Mouse (Mus musculus): ENCODE measurements around the gene Glis3. TPM values are rescaled to one million over a fixed set of nuclear protein-coding genes. Genes with fewer than 3 reads are reported as not detected.

The Glis3 gene
- total RNA-seq, 4 experiments from 2014 or later, result 0.98 to 1.7 (median 1.5) TPM

DNA sequence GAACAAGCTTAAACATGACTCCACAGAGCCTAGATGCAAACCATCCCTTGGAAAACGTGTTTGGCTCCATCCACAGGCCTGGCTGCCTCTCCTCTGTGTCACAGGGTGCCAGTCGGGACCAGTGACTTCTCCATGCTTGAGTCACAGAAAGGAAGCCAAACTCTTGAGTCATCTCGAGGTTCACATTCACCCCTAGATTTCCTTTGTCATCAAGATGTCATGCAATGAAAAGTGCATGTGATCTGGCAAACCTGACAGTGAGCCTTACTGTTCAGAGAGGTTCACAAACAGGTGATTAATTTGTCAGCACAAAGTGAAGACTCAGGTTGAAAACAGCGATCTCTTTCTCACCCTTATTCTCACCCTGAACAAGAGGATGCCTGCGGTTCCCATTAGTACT is 290.7 kb downstream of the Glis3 start:
- DNase-seq (ENCODE audit: low spot score), result no peak

DNA sequence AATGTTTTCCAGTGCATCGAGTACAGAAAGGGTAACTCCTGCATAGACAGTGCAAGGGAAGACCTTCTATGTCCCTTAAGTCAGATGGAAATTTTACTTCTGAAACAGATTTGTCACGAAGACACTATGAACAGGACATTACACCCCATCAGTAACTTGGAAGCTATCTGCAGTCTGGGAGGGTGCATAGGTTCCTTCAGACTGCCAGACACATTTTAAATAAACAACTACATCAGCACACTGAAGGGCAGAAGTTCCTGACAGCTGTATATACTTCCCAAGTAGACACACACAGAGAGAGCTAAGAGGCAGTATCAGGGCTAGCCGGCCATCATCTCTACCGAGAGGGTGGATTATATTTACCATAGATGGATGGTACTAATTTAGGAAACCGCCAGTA is 296.5 kb downstream of the Glis3 start:
- no peak for DNase-seq (ENCODE audit: low spot score)

DNA sequence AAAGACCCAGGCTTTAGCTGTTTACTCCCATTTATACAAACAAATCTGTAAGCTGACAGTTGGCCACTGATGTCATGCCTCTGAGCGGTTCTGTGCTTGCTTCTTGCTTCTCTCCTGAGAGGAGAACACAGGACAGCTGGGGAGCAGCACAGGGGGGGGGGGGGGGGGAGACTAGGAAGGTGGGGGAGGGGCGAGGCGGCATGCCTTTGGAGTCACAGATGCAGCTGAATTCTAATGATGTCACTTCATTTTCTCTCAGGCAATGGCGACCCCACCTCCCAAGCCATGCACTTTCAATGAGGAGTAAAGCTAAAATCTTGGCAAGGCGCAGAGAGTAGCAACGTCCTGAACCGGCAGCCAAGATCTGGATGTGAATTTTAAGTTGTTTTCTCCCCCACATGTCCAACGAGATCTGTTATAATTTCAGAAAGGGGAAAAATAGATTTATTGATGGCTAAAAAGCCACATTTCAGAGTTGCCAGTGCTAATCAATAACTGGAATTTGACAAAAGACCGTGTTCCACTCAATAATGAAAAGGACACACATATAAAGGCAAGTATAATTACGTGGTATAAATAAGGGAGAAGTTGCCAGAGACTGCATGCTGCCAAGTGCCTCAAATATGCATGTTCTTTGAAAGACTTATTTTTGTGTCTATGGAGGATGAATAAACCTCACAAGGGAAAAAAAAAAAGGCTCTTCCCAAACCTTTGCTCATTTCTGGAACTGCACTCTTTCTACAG is 297.5 kb downstream of the Glis3 start:
- DNase-seq (ENCODE audit: low spot score), result no peak

DNA sequence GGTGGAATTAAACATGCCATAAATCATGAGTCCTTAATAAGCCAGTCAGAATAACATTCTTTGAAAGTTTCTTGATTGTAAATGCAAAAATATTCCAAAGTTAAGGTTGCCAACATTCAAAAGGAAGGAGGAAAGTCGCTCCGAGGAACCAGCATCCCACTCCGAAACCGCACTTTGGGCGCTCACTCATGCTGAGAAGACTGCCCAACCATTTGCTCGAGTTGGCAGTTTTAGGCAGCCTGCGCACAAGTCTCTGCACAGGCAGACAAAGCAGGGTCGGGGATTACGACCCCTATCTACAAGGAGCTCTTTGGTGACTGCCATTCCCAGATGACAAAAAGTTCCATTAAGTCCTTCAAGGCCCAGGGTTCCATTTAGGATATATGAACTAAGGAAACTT is 298.4 kb downstream of the Glis3 start:
- DNase-seq (ENCODE audit: low spot score), result no peak

DNA sequence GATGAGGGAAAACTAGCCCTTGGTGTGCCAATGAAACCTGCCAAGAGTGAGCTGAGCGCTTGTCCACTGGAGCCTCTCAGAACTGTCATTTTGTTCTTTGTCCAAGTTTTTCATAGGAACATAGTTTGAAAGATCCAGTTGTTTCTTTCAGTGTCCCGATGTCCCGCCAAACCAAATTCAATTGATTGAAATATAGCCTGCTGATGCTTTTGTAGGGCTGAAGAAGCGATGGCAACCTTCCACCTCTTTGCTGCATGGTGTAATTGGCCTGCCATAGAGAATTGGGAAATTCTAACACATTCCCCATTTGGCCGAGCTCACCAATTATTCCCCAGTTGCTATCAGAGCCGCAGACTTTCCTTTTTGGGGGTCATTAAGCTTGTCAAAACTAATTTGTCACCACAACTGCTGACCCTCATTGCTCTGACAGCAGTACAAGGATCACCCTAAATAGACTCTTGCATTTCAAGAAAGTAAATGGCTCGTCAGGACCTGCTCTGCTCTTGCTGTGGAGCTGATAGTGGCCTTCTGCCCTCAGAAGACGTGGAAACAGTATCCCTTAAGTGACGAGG is 299.1 kb downstream of the Glis3 start:
- no peak for DNase-seq (ENCODE audit: low spot score)

DNA sequence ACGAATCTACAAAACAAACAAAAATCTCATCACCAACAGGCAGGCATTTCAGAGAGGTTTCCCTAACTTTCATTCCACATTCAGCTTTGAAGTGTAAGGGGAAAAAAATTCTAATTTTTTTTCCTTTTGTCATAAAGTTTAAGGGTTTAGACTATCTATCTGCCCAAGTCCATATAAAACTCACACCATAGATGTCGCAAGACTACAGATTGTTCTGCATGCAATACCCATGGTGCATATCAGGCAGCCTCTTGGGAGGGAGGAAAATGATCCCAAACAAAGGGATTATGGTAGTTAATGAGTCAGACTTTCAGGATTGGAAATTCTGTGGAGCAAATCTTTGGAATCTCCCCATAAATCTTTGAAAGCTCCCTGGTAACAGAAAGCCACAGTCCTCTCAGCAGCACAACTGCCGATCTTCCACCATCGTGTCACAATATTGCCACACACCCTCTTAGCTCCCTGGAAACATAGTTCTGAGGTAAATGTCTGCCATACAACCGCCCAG is 302.0 kb downstream of the Glis3 start:
- DNase-seq (ENCODE audit: low spot score), result no peak

DNA sequence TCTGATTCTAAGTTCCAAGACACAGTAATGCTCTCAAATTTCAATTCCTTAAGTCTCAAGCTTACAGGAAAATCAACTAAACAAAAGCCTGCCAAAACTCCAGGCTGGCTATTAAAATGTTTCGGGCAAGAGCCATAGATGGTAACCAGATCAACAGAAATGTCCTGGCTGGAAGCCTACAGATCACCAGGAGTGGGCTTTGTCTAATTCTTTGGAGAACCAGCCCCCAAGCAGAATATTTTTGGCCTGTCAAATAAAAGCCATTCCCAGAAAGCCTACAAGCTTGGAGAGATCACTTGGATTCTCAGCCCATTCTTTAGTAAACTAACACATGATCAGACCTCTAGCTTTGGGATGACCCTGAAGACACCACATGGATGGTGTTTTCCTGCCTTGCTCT is 303.5 kb downstream of the Glis3 start:
- DNase-seq (ENCODE audit: low spot score), result no peak

DNA sequence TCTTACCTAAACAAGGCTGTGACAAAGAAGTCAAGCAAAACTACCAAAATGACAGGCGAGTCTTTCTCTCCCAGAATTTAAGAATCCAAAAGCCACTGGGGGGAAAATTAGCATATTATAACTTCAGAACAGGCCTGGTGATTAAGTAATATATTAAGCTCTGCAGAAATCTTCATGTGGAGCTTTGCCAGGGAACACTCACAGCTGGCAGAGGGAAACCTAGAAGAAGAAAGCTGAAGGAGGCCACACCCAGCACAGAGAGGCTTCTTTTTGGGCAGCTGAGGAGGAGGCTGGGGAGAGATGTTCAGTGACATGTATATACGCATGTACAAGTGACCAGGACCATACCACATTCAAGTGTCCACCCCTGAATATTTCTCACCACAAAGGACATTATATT is 304.1 kb downstream of the Glis3 start:
- no peak for DNase-seq (ENCODE audit: low spot score)

DNA sequence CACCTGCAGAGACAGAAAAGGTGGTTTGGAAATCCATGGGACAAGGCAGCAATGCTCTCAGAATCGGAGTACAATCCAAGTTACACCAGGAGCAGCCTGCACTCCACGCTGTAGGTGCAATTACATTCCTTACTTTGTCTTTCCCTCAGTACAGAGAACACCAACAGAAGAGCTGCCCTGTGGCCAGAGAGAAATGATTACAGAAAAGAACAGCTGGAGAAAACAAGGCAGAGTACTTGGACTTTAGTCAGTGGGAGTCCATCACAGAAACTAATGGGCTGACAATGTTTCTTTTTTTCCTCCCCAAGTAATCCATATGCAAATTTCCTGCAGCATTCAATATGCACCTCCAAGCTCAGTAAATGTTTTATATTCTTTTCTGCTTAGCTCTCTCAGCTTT is 305.4 kb downstream of the Glis3 start:
- DNase-seq (ENCODE audit: low spot score), result no peak

DNA sequence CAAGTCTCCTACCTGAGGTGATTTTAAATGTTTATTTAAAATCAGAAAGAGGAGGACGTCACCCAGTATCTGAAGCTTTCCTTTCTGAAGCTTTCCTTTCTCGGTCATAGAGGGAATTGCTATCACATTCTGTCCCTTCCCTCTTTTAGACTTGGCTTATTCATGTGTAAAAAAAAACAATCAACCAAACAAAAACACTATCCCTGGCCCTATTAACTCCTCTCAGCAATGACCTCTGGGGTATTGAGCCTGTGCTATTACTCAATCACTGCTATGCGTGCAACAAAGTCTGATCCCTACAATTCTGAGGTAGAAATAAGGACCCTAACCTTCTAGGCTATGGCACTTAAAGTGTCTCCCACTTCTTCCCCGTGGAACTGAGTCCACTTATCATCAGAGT is 311.7 kb downstream of the Glis3 start:
- DNase-seq (ENCODE audit: low spot score), result no peak

DNA sequence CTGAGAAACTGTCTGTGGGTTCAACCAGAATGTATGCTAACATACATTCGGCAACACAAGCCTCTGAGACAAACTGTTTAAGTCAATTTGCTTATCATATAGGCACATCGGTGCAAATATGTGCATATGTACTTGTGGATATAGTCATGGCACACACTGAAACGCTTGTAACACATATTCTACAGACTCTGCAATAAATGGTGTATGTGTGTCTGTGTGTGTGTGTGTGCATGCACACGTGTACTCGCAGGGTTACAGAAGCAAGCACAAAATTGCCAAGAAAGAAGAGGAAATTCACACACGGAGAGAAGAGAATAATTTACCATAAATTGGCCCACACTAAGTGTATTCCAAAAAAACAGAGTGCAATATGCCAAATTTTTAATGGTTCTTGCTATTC is 312.6 kb downstream of the Glis3 start:
- DNase-seq (ENCODE audit: low spot score), result no peak

DNA sequence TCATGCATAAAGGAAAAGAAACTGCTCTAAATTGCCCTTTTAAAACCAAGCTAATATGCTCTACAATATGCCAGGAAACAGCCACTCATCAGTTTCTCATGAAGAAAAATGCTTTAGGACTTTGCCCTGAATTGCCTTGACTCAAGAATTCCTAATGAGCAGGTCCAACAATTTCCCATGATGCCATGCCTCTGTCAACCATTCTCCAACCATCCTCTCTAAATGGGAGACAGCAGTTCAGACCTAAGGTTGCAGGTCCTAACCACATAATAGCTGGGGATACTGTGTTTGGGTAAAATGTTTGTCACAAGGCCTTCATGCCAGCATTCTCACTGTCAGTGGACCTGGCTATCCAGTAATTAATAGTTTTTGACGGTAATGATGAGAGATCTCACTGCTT is 313.1 kb downstream of the Glis3 start:
- DNase-seq (ENCODE audit: low spot score), result no peak

DNA sequence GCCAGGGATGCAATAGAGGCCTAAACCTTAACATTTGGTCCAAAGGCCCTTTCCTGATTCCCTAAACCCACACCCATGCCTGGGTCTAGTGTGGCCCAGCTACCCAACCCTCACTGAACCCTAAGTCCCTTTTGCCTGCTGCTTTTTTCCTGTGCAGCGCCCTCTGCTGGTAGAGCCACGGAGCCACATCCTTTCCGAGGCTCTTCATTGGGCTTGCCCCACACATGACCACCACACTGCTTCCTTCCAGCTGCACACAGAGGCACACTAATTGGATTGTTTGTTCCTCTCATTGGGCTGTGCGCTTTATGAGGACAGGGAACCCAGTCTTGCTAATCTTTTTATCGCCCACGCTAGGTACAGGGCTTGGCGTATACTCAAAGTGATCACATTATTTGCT is 314.0 kb downstream of the Glis3 start:
- no peak for DNase-seq (ENCODE audit: low spot score)

DNA sequence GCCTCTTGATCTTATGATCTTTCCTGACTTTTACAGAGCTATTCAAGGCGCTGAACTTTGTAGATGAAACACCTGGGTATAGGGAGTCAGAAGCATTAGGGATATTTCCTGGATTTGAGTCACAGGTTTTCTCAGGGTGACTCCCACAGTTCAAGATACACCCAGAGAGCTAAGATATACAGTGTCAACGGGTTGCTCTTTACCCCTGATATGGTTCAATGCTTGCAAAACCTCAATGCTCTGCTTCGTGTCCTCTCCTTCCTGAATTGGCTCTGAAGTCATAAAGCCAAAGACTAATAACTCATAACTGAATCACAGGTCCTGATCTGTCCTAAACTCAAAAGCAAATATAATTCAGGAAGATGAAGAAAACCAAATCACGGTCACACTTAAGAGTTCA is 319.0 kb downstream of the Glis3 start:
- no peak for DNase-seq (ENCODE audit: low spot score)

DNA sequence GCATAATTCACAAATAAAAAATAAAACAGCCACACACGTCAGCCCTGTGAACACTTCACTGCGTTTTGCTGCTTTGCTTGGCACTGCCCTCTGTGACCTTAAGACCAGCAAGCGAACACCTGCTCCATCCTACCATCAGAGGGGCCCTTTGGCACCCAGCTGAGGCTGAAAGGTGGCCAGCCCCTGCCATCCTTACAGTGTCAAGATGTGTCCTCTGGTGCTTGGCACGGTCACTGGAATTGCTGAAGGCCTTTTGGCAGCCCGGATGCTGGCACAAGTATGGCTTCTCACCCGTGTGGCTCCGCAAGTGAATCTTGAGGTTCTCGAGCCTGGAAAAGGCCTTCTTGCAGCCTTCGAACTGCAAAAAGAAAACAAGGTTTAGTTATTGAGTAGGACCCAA is 322.3 kb downstream of the Glis3 start:
- no peak for DNase-seq (ENCODE audit: low spot score)

DNA sequence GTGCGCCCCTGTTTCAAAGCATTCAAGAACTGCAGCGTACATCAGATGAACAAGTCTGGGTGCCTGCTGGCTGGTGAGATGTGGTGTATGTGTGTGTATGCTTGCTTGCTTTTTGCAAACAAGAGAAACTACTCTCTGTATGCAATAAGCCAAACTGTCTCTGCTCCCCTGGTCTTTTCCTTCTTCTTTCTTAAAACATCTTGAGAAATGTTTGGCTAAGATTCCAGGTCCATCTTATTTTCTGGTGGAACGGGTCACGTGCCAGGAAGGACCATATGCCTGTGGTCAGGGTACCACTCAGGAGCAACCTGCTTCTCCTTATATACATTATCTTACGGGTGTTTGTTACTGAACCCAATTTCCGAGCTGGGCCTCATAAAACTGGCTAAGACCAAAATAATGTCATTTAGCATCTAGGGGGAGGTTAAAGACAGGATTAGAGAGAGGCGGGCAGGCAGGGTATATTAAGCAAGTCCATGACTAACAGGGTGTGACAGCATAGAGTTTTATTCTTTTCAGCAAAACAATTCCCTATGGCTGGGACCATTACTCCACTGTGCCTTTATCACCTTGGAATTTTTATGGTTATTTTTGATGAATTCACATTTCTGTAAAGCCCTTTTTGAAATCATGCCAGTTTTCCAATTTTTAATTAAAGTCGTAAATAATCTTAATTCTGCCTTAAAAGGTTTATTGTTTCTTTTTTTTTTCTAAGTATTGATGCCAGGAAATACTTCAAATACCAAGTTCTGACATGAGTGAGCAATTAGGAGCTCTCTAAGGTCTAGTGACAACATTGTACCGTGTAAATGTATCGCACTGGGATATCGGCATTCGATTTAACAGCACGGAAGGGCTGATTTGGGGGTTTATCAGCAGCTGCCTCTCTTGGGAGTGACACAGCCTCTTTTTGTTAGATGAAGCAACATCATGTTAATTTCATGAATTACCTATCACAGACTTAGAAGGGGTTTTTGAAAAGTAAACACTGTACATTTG is 328.5 kb downstream of the Glis3 start:
- no peak for DNase-seq (ENCODE audit: low spot score)

DNA sequence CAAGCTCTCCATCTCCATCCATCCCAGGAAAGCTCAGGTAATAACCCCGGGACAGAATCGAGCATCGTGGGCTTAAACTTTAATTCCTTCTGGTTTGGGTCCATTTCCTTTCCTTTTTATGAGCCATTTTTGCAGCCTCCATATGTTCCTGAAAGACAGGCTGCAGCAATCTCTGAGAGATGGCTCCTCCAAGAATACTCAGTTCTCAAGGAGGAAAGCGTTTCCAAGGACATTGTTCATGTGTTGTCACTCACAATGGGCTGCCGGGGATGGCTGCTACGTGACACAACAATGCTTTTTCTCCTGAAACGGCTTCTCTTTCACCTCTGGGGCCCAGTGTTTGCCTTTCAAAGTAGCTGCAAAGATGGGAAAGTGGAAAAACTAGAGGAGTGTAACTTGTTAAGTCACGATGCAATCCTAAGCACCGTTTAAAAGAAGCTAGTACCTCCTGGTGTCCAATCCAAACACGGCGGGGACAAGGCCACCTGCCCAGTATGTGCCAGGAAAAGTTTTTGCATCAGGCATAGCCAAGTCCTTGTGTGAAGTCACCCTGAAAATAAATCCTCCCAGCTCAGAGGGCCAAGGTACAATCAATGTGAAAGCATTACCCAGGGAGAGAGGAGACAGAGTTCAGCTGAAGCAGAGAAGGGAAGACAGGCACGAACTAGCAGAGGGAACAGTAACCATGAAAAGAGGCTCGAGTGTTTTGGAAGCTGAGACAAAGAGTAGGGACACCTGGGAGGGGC is 332.6 kb downstream of the Glis3 start:
- no peak for DNase-seq (ENCODE audit: low spot score)

DNA sequence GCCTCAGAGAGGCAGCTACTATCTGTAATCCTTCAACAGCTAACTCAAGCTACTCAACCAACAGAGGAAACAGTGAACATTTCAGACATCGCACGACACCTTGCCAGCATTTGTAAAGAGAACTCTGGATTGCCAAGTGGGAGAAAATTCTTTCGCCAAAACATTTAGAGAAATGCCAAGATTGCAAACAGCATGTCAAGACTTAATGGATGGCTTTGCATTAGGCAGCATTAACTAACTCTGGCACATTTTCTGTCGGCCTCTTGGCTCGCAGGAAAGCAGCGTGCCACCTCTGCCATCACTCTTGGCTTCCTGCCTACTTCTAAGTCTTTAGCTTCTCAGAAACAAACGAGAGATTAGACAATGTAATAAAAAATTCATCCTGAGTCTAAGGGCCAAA is 336.2 kb downstream of the Glis3 start:
- no peak for DNase-seq (ENCODE audit: low spot score)

DNA sequence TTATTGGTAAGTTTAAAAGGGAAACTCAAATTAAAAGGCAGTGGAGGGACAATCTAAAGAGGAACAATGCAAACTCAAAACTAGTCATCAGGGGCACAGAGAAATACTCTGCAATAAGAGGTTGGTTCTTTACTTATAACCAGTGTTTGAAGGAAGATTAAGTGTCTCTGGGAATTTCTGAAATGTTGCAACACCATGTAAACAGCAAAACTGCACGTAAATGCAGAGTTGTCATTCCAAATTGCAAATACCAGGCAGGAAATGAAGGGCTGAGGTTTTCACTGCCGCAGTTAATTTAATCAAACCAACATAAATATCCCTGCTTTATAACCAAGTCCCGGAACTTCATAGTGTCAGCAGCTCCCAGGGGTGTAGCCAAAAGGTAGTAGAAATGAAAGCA is 342.3 kb downstream of the Glis3 start:
- DNase-seq (ENCODE audit: low spot score), result no peak

DNA sequence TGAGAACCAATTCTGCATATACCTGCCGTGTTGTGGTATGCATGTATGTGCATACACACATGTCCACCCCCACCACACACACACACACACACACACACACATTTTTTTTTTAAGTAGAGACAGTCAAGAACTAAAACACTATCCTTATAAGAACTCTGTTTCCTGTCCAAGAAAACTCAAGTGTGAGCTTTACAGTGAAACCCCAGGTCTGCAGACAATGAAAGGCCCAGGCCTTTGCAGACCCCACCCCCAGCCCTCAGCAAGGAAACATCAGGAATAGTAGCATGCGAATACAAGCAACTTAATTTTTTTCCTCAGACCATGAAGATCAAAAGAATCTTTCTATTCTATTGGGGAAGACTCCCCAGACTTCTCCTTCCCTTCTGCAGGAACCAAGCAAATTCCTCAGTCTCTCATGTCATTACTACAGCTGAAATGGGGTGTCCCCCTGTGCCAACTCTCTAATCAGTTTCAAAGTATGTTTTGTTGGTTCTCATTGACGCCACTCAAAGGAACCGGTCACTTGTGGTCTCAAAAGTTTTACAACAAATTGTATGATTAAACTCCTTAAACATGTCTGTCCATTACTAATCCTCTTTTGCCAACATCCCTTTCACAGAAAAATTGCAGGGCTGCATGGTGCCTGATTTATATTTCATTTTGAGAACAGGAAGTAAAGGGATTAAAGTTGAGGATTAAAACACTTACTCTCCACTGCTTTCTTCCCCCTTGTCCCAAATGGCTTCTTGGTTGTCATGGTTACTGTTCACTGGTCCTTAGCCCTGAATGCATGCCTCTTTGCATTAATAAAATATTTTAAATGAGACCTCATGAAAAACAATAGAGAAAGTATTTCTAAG is 343.0 kb downstream of the Glis3 start:
- no peak for DNase-seq (ENCODE audit: low spot score)

DNA sequence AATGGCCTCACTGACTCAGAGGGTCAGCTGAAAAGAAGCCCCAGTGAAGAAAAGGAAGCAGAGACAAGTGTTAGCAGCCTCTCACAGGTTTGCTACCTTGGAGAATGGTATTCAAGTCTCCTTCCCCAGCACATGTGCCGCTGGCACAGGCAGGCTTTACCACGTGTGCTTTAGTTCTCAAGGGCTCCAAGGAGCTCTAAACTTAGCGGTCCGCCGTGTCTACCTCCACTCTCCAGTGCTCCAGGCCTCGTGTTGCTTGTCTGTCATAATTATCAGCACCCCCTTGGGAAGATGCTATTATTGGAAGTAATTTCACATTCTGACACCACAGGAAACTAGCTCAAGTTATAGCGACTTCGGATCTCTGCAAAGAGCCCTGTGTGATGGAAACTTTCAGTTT is 344.0 kb downstream of the Glis3 start:
- no peak for DNase-seq (ENCODE audit: low spot score)

All from heart, adult 8-10 months (tissue).